Mouse (Mus musculus) telencephalon, adult 2 months (tissue): Measurements from ENCODE around the gene Tmem123.
A peak's percentile ranks its signal among the peaks of the same experiment; 100 is the strongest.

Experiments
- DNase-seq: peaks from one replicate; pipeline ENCODE4 v3.0.0-alpha.2; 2011; ENCODE audit warnings: low read depth, low spot score

Gene Tmem123

GRCm38 (mm10) chr9:7824916-7825315, 61.1 kb downstream of the Tmem123 start:
- DNase-seq, result no peak

- DNase-seq, result no peak
Observed at GRCm38 (mm10) chr9:7828706-7829105, 64.9 kb downstream of the Tmem123 start.

- no peak for DNase-seq
Observed at GRCm38 (mm10) chr9:7829531-7830528, 66.0 kb downstream of the Tmem123 start.

- DNase-seq, result no peak
Observed at GRCm38 (mm10) chr9:7833421-7833820, 69.6 kb downstream of the Tmem123 start.

GRCm38 (mm10) chr9:7835302-7835701, 71.5 kb downstream of the Tmem123 start:
- no peak for DNase-seq

- DNase-seq, result peak; percentile 27
Observed at GRCm38 (mm10) chr9:7836331-7836730, 72.5 kb downstream of the Tmem123 start.

GRCm38 (mm10) chr9:7836905-7837805, 73.3 kb downstream of the Tmem123 start, which contains the start of gene Birc2:
TSS of gene Birc2 (minus strand) at chr9:7837064.
- DNase-seq, result peak; percentile 96

DNA sequence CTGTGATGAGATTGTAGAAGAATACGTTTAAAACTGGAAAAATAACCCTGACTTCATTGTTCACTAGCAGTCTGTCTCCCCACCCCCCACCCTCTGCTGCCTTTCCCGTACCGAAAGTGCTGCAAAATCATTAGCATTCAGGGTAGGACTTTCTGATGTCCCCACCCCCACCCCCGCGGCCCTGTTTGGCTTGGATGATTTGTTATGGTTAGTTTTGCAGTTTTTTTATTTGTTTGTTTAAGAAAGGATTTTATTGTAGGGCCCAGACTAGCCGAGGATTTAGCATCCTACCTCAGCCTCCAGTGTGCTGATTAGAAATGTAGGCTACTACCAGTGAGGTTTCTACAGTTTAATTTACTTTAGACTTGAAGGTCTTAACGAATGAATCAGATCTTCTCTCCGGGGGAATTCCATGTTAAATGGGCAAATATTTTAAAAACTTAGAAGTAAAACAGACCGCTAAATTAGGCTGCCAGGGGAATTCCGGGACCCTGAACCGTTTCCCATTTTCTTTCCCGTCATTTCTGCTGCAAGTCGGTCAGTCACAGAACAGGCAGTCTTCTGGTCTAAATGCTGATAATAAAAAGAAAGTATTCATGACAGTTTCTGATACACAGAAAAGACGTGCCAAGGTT, 74.1 kb downstream of the Tmem123 start:
- DNase-seq, result peak; percentile 29

GRCm38 (mm10) chr9:7841221-7841620, 77.4 kb downstream of the Tmem123 start:
- no peak for DNase-seq
